Mouse (Mus musculus) forebrain, embryonic 15.5 days (tissue): ENCODE data around the gene Mettl17. TPM values are rescaled to one million over a fixed set of nuclear protein-coding genes. Genes with fewer than 3 reads are reported as not detected.

Source experiments
- ATAC-seq: fragments of 200-750 bp; cut with Nextera tagmentation; replicated peaks from 2 replicates; pipeline ENCODE4 v1.8.0; 2017; ENCODE audit warnings: mild to moderate bottlenecking, moderate TSS enrichment, moderate library complexity
- H3K27ac ChIP-seq: fragments of 300-500 bp; sonication (generic); replicated peaks from 2 replicates; pipeline ENCODE4 v1.5.1; 2015; ENCODE audit warnings: mild to moderate bottlenecking, inconsistent platforms
- H3K27me3 ChIP-seq: fragments of 300-500 bp; sonication (generic); 2 replicates; pipeline ENCODE4 v1.6.1; 2015; ENCODE audit warnings: inconsistent platforms
- H3K36me3 ChIP-seq: fragments of 300-500 bp; sonication (generic); 2 replicates; pipeline ENCODE4 v1.6.1; 2015; ENCODE audit warnings: mild to moderate bottlenecking, inconsistent platforms
- H3K4me1 ChIP-seq: fragments of 300-500 bp; sonication (generic); 2 replicates; pipeline ENCODE4 v1.6.1; 2015; ENCODE audit warnings: inconsistent platforms
- H3K4me2 ChIP-seq: fragments of 300-500 bp; sonication (generic); replicated peaks from 2 replicates; pipeline ENCODE4 v1.6.1; 2015; ENCODE audit warnings: mild to moderate bottlenecking, inconsistent platforms
- H3K4me3 ChIP-seq: fragments of 300-500 bp; sonication (generic); 2 replicates; pipeline ENCODE4 v1.5.1; 2015; ENCODE audit warnings: mild to moderate bottlenecking, inconsistent platforms
- H3K9ac ChIP-seq: fragments of 300-500 bp; sonication (generic); replicated peaks from 2 replicates; pipeline ENCODE4 v1.6.1; 2015; ENCODE audit warnings: mild to moderate bottlenecking, inconsistent platforms
- H3K9me3 ChIP-seq: fragments of 300-500 bp; sonication (generic); 2 replicates; pipeline ENCODE4 v1.6.1; 2016; ENCODE audit warnings: inconsistent platforms
- whole genome bisulfite sequencing: fragments of 180-500 bp; shearing (Covaris S2); methylation state at CpG from one replicate; pipeline ENCODE4 v1.1.7; 2015; ENCODE audit warnings: mixed read lengths; 5-methylcytosine and 5-hydroxymethylcytosine counted together
- microRNA-seq: library from miRNA; unstranded; fragments of <30 nt; microRNA quantifications from one replicate; pipeline ENCODE4, GENCODE M21; 2016
- polyA plus RNA-seq: library from polyadenylated mRNA; unstranded; fragments of >200 nt; fragmentation: Nextera tagmentation; extraction: Ambion mirVana; gene quantifications from 2 replicates; pipeline ENCODE4 v1.2.1, GENCODE M21; 2015

Mettl17 gene
- polyA plus RNA-seq, 1 experiment from 2014 or later, result 85.7 TPM

DNA sequence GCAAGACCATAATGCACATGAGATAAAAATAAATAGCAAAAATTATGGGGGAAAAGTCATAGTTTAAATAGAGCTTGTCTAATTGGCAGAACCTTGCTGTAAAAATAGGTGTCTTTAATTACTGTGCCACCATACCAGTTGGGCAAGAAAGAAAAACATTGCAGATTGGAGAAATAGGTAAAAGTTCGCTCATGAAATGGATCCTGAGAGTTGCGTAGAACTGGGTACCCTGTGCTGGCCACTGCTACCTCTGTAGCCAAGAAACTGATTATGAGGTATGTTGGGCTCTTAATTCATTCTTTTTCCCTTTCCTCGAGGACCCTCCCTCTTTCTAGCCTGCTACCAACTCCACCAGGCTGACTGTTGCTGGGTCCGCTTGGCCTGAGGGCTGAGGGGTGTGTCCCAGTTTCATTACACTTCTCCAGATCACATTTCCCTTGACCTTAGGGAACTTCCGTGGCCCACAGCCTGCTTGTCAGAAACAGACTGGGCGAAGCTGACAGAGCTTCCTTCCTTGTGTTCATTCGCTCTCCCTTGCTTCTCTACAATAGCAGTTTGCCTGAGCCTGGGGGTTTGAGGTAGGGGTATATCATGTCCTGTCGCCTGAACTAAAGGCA lies 56.4 kb downstream of the Mettl17 start:
- Histone ChIP-seq H3K4me1 (no peaks in the 10 kb centered on the region), H3K9ac (no peak overlapping the region), H3K4me3 (no peak overlapping the region), H3K36me3 (no peaks in the 10 kb centered on the region), H3K4me2 (no peak overlapping the region), H3K27ac (no peak overlapping the region), H3K9me3 (no peaks in the 10 kb centered on the region), H3K27me3 (no peaks in the 10 kb centered on the region)
- no peak for ATAC-seq
- 33% methylated on average over 8 of the region's 8 CpGs for WGBS

DNA sequence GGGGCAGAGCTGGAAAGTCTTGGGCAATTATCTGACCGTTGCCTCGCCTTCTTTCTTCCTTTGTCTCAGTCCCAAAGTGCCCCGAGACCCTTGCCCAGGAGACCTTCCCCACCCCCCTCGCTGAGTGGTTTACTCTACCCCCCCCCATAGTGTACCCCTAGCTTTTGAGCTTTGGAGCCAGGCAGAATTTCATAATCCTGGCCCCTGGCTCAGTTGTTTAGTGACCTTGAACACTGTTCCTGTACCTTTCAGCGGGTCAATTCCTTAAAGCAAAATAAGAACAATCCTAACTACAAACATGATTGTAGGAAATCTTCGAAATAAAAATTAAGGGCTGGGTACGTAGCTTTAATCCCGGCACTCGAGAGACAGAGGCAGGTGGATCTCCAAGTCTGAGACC lies 56.9 kb downstream of the Mettl17 start:
- H3K9me3 ChIP-seq, result no peaks in the 10 kb centered on the region
- H3K4me3 ChIP-seq, result no peak overlapping the region
- H3K27ac ChIP-seq, result no peak overlapping the region
- H3K4me2 ChIP-seq, result no peak overlapping the region
- no peaks in the 10 kb centered on the region for H3K27me3 ChIP-seq
- WGBS, result 52% methylated on average over 9 of the region's 9 CpGs
- H3K4me1 ChIP-seq, result no peaks in the 10 kb centered on the region
- H3K36me3 ChIP-seq, result no peaks in the 10 kb centered on the region
- H3K9ac ChIP-seq, result no peak overlapping the region
- no peak for ATAC-seq

DNA sequence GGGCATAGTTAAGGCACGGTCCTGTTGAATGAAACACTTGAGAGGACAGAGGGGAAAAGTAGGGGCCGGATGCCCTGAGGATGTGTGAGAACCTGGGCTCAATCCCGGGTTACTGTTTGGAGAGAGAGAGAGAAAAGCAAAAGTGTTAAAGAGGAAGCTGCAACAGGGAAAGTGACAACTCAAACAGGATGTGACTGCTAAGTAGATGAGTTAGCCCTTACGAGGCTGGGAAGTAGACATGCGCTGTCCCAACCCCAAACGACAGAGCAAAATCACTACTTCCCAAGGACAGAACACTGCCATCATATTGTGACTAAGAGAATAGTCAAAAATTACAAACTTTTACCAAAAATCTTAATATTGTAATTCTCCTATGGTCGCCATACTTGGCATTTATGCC lies 57.6 kb downstream of the Mettl17 start:
- no peaks in the 10 kb centered on the region for H3K27me3 ChIP-seq
- H3K4me1 ChIP-seq, result no peaks in the 10 kb centered on the region
- WGBS, result 75% methylated on average over 7 of the region's 7 CpGs
- H3K4me3 ChIP-seq, result no peak overlapping the region
- H3K27ac ChIP-seq, result no peak overlapping the region
- H3K36me3 ChIP-seq, result no peaks in the 10 kb centered on the region
- ATAC-seq, result no peak
- H3K9ac ChIP-seq, result no peak overlapping the region
- H3K4me2 ChIP-seq, result no peak overlapping the region
- H3K9me3 ChIP-seq, result no peaks in the 10 kb centered on the region

Small RNA genes lying within 50 kb of the gene (microRNA-seq; reads per million reads assigned to microRNA genes)
- gene Gm27375, result not detected

Other genes starting within 250 kb of the Mettl17 start
- not detected in 2 replicates for gene Gm4181, start 249.2 kb upstream of the Mettl17 start, polyA plus RNA-seq
- not detected in 2 replicates for gene Gm17079, start 189.4 kb upstream of the Mettl17 start, polyA plus RNA-seq
- gene Gm5800, start 167.7 kb upstream of the Mettl17 start, polyA plus RNA-seq, result not detected in 2 replicates
- gene Ang4, start 111.3 kb upstream of the Mettl17 start, polyA plus RNA-seq, result not detected in 2 replicates
- gene AY358078, start 84.8 kb upstream of the Mettl17 start, polyA plus RNA-seq, result not detected in 2 replicates
- gene Ear6, start 31.1 kb upstream of the Mettl17 start, polyA plus RNA-seq, result not detected in 2 replicates
- 1.8 and 1.9 TPM in 2 replicates for gene Slc39a2, start 8.0 kb downstream of the Mettl17 start, polyA plus RNA-seq
- 152 TPM in 2 replicates for gene Ndrg2, start 29.3 kb downstream of the Mettl17 start, polyA plus RNA-seq
- not detected in 2 replicates for gene Tppp2, start 33.6 kb downstream of the Mettl17 start, polyA plus RNA-seq
- not detected in 2 replicates for gene Rnase13, start 37.9 kb downstream of the Mettl17 start, polyA plus RNA-seq
- 65.7 and 69.8 TPM in 2 replicates for gene Arhgef40, start 99.9 kb downstream of the Mettl17 start, polyA plus RNA-seq
- gene Tmem253, start 130.8 kb downstream of the Mettl17 start, polyA plus RNA-seq, result 0.28 and 0.64 TPM in 2 replicates
- gene Zfp219, start 135.9 kb downstream of the Mettl17 start, polyA plus RNA-seq, result 43.3 and 48.9 TPM in 2 replicates
- not detected in 2 replicates for gene Olfr221, start 157.6 kb downstream of the Mettl17 start, polyA plus RNA-seq
- gene Hnrnpc, start 219.2 kb downstream of the Mettl17 start, polyA plus RNA-seq, result 710 and 729 TPM in 2 replicates
- gene Rpgrip1, start 225.9 kb downstream of the Mettl17 start, polyA plus RNA-seq, result 61.9 and 71.1 TPM in 2 replicates